15 mouse cellular contexts compared by ENCODE assay signal in genomic region chr4:81037336-81037902, GRCm38 (mm10).
"Had no signal": no experiment of that assay in that cellular context is flagged by ENCODE, and none has a peak within 500 bp of the region (broad histone marks: within the 10 kb centered on the region; RNA-seq: fewer than 3 reads in every experiment).

No protein-coding gene starts in this region.

- H3K4me1 ChIP-seq: liver, embryonic 13.5 days had no signal

- ATAC-seq: intestine, postnatal 0 days had no signal

- H3K9ac ChIP-seq: liver, embryonic 13.5 days had no signal

- H3K9me3 ChIP-seq: liver, embryonic 13.5 days had no signal

- DNase-seq: kidney, adult 2 months; kidney, postnatal 25 days; layer of hippocampus, postnatal 36 days; liver, embryonic 13.5 days; lung, adult 2 months; lung, postnatal 36 days; midbrain, embryonic 14.5 days; right cerebral cortex, adult 18-20 months; right cerebral cortex, postnatal 14 days; right cerebral cortex, postnatal 4 days; thymus, postnatal 25 days had no signal

- H3K27ac ChIP-seq: kidney, postnatal 0 days; left cerebral cortex, adult 2 months; liver, embryonic 13.5 days had no signal

- H3K4me2 ChIP-seq: liver, embryonic 13.5 days; midbrain, embryonic 11.5 days had no signal

- H3K27me3 ChIP-seq: liver, embryonic 13.5 days had no signal

- H3K36me3 ChIP-seq: liver, embryonic 13.5 days had no signal

- H3K4me3 ChIP-seq: left cerebral cortex, adult 2 months; liver, embryonic 13.5 days had no signal
